Mouse (Mus musculus) bone marrow, adult 2 months (tissue): ENCODE data around the gene Acat3.

Experiments used
- CTCF ChIP-seq: fragments of 200-500 bp; IDR thresholded peaks from 2 replicates; pipeline ENCODE4 v1.5.1; 2011; ENCODE audit warnings: low read length, control low read depth; ENCODE audit not compliant: control insufficient read depth, insufficient read depth
- POLR2A ChIP-seq: fragments of 200-500 bp; IDR thresholded peaks from 2 replicates; pipeline ENCODE4 v1.6.1; 2011; ENCODE audit warnings: low read depth, mild to moderate bottlenecking, control low read depth, low read length, borderline replicate concordance; ENCODE audit not compliant: control insufficient read depth

DNA sequence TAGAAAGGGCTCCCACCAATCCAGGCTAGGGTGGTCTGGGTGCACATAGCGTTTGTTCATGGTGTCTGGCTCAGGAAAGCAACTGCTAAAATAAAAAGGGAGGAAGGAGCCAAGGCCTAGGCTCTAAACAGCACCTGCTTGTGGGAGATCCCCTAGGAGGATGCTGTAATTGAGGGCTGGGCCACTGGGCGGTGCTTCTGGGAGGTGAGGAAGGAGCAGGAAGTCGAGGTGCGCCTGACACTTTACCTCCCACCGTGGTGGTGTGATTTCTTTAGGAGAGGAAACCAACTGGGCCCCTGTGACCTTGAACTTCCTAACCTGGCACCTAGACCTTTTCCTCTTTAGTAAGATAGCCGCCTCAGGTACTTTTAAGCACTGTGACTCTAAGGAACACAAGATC is 53.8 kb downstream of the Acat3 start:
- TF ChIP-seq POLR2A (no peak), CTCF (no peak)
